Comparison of ENCODE assay signal across 8 mouse cellular contexts in genomic region chr7:5014251-5015117, GRCm38 (mm10). TPM values are rescaled to one million over a fixed set of nuclear protein-coding genes. Genes with fewer than 3 reads are reported as not detected.
DNase-seq lines count a peak whose midpoint lies in the region; ATAC-seq lines count a peak whose summit lies in the region.

Gene Zfp524, plus strand, starts transcription at chr7:5014415.
Gene Fiz1, minus strand, starts transcription at chr7:5014697.

- peak within 1 kb of the TSS; percentile 99 for H3K27ac ChIP-seq in forebrain, embryonic 11.5 days (ENCODE audit: low read depth, low read length)
- H3K27ac ChIP-seq in heart, embryonic 16.5 days (ENCODE audit: low read length): peak within 1 kb of the TSS; percentile 99
- H3K27ac ChIP-seq in liver, embryonic 15.5 days (replicated peaks): peak within 1 kb of the TSS; percentile 98
- peak within 1 kb of the TSS; percentile 95 for H3K27ac ChIP-seq in neural tube, embryonic 12.5 days

- H3K4me3 ChIP-seq in forebrain, embryonic 11.5 days (ENCODE audit: low read depth, low read length): peak within 1 kb of the TSS; percentile 60
- peak within 1 kb of the TSS; percentile 88 for H3K4me3 ChIP-seq in heart, embryonic 16.5 days (ENCODE audit: low read length)
- peak within 1 kb of the TSS; percentile 77 for H3K4me3 ChIP-seq in liver, embryonic 15.5 days (replicated peaks)
- H3K4me3 ChIP-seq in neural tube, embryonic 12.5 days: peak within 1 kb of the TSS; percentile 63

- under 1% methylated on average over 42 of the region's 42 CpGs for WGBS in forebrain, embryonic 11.5 days
- WGBS in heart, embryonic 16.5 days: under 1% methylated on average over 42 of the region's 42 CpGs
- WGBS in liver, embryonic 15.5 days (ENCODE audit: insufficient replicate concordance): under 1% methylated on average over 42 of the region's 42 CpGs
- whole genome bisulfite sequencing in neural tube, embryonic 12.5 days: under 1% methylated on average over 41 of the region's 42 CpGs

- H3K36me3 ChIP-seq in forebrain, embryonic 11.5 days (ENCODE audit: control insufficient read depth, insufficient read depth, low read length): peaks cover 18% of the 10 kb centered on the region
- H3K36me3 ChIP-seq in heart, embryonic 16.5 days (ENCODE audit: control insufficient read depth, insufficient read depth): peaks cover 34% of the 10 kb centered on the region
- peaks cover 55% of the 10 kb centered on the region for H3K36me3 ChIP-seq in liver, embryonic 15.5 days (replicated peaks)
- peaks cover 35% of the 10 kb centered on the region for H3K36me3 ChIP-seq in neural tube, embryonic 12.5 days

- H3K27me3 ChIP-seq in forebrain, embryonic 11.5 days (ENCODE audit: control insufficient read depth, insufficient read depth, low read length): no peaks in the 10 kb centered on the region
- no peaks in the 10 kb centered on the region for H3K27me3 ChIP-seq in heart, embryonic 16.5 days (ENCODE audit: control insufficient read depth, insufficient read depth, low read length)
- no peaks in the 10 kb centered on the region for H3K27me3 ChIP-seq in liver, embryonic 15.5 days
- H3K27me3 ChIP-seq in neural tube, embryonic 12.5 days (replicated peaks): no peaks in the 10 kb centered on the region

- H3K4me1 ChIP-seq in forebrain, embryonic 11.5 days (replicated peaks; ENCODE audit: control insufficient read depth, insufficient read depth, low read length): peaks cover 3% of the 10 kb centered on the region
- peaks cover 9% of the 10 kb centered on the region for H3K4me1 ChIP-seq in heart, embryonic 16.5 days (ENCODE audit: control insufficient read depth, insufficient read depth, low read length)
- peaks cover 34% of the 10 kb centered on the region for H3K4me1 ChIP-seq in liver, embryonic 15.5 days (replicated peaks)
- H3K4me1 ChIP-seq in neural tube, embryonic 12.5 days: no peaks in the 10 kb centered on the region

- H3K4me2 ChIP-seq in forebrain, embryonic 11.5 days (ENCODE audit: low read depth, low read length, severe bottlenecking): peak within 1 kb of the TSS; percentile 63
- H3K4me2 ChIP-seq in heart, embryonic 16.5 days (ENCODE audit: low read depth, low read length): peak within 1 kb of the TSS; percentile 84
- peak within 1 kb of the TSS; percentile 93 for H3K4me2 ChIP-seq in liver, embryonic 15.5 days
- H3K4me2 ChIP-seq in neural tube, embryonic 12.5 days (replicated peaks): peak within 1 kb of the TSS; percentile 55

- peak; percentile 96 to 98 for DNase-seq in CD8-positive naive resting alpha-beta T cell, adult 2 months (ENCODE audit: low read depth in 2 of 2, low spot score in 2 of 2)
- DNase-seq in c-Kit-positive CD71-positive TER-119-negative erythroid progenitor cells, embryonic 14.5 days (ENCODE audit: low read depth): peak; percentile 97
- peak; percentile 98 for DNase-seq in forebrain, embryonic 11.5 days (ENCODE audit: low spot score)
- peak; percentile 98 for DNase-seq in kidney, postnatal 36 days
- peak; percentile 98 for DNase-seq in telencephalon, adult 2 months (ENCODE audit: low read depth, low spot score)

- H3K9ac ChIP-seq in forebrain, embryonic 11.5 days (ENCODE audit: low read length): peak within 1 kb of the TSS; percentile 84
- peak within 1 kb of the TSS; percentile 94 for H3K9ac ChIP-seq in heart, embryonic 16.5 days (ENCODE audit: low read length)
- H3K9ac ChIP-seq in liver, embryonic 15.5 days: peak within 1 kb of the TSS; percentile 81
- peak within 1 kb of the TSS; percentile 78 for H3K9ac ChIP-seq in neural tube, embryonic 12.5 days

- no peaks in the 10 kb centered on the region for H3K9me3 ChIP-seq in forebrain, embryonic 11.5 days (ENCODE audit: control insufficient read depth, low read length)
- H3K9me3 ChIP-seq in heart, embryonic 16.5 days (replicated peaks; ENCODE audit: control insufficient read depth, low read length): 0 out of 2 replicates have a peak, but pooled peaks cover 2% of the 10 kb centered on the region
- no peaks in the 10 kb centered on the region for H3K9me3 ChIP-seq in liver, embryonic 15.5 days (replicated peaks)
- no peaks in the 10 kb centered on the region for H3K9me3 ChIP-seq in neural tube, embryonic 12.5 days

- ATAC-seq in forebrain, embryonic 11.5 days (replicated peaks; ENCODE audit: low FRiP score): peak; percentile 81
- peak; percentile 75 for ATAC-seq in heart, embryonic 16.5 days (replicated peaks; ENCODE audit: extremely low read depth, insufficient read depth, low FRiP score)
- ATAC-seq in liver, embryonic 15.5 days (ENCODE audit: insufficient read depth): peak; percentile 81
- ATAC-seq in neural tube, embryonic 12.5 days (ENCODE audit: low FRiP score, low read depth): peak; percentile 83

RNA-seq across cellular contexts. Expression of gene Zfp524, which starts in this region (rescaled TPM):
- 9.5 and 11.1 TPM in 2 replicates for polyA plus RNA-seq in forebrain, embryonic 11.5 days (2014; fragmentation: Nextera tagmentation; extraction: Ambion mirVana)
- 14.1 and 15.1 TPM in 2 replicates for polyA plus RNA-seq in heart, embryonic 16.5 days (2015; fragmentation: Nextera tagmentation; extraction: Ambion mirVana)
- polyA plus RNA-seq in liver, embryonic 15.5 days (2015; fragmentation: Nextera tagmentation; extraction: Ambion mirVana): 9.3 and 10.0 TPM in 2 replicates
- polyA plus RNA-seq in neural tube, embryonic 12.5 days (2016; fragmentation: Nextera tagmentation; extraction: Ambion mirVana): 8.2 and 8.7 TPM in 2 replicates

RNA-seq across cellular contexts. Expression of gene Fiz1, which starts in this region (rescaled TPM):
- 67.0 and 68.3 TPM in 2 replicates for polyA plus RNA-seq in forebrain, embryonic 11.5 days (2014; fragmentation: Nextera tagmentation; extraction: Ambion mirVana)
- polyA plus RNA-seq in heart, embryonic 16.5 days (2015; fragmentation: Nextera tagmentation; extraction: Ambion mirVana): 25.6 and 26.2 TPM in 2 replicates
- 15.6 and 17.9 TPM in 2 replicates for polyA plus RNA-seq in liver, embryonic 15.5 days (2015; fragmentation: Nextera tagmentation; extraction: Ambion mirVana)
- 62.0 and 63.3 TPM in 2 replicates for polyA plus RNA-seq in neural tube, embryonic 12.5 days (2016; fragmentation: Nextera tagmentation; extraction: Ambion mirVana)

Comparison
In these comparisons a context has a peak if more than half of its experiments do, and no peak if none do; other contexts are left out.
1. Peak in every context shown above with its lines: DNase-seq, ATAC-seq, H3K4me3 ChIP-seq and H3K27ac ChIP-seq.